Mouse (Mus musculus): ENCODE measurements around the gene Vwa7. TPM values are rescaled to one million over a fixed set of nuclear protein-coding genes. Genes with fewer than 3 reads are reported as not detected.
A peak's percentile ranks its signal among the peaks of the same experiment; 100 is the strongest.
"Not testable (repeated sequence)": the region's sequence is repeated elsewhere in the genome, so short reads cannot be mapped to it uniquely, and the experiment has no call there.

Gene Vwa7
- polyA plus RNA-seq, 1 experiment = 1.2 TPM

DNA sequence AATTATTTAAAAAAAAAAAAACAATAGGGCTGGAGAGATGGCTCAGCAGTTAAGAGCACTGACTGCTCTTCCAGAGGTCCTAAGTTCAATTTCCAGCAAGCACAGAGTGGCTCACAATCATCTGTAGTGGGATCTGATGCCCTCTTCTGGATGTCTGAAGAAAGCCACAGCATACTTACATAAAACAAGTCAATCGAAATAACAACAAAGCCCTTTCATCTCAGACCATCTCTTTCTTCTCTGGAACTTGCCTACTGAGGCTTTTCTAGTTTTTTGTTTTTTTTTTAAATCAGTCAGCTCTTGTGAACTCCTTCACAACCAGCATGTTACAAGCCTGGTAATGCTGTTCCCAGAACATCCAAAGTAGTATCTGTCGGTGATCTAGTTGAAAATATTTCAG lies 35.7 kb upstream of the Vwa7 start:
- no peak overlapping the region for H3K27ac ChIP-seq (ENCODE audit: control insufficient read depth, insufficient read depth, low read depth, low read length, poor library complexity)
- TF ChIP-seq CTCF (IDR thresholded peaks at IDR 0.05; ENCODE audit: control insufficient read depth, insufficient read depth, low read length) (peak; percentile 21; the same call in 1 of the 2 replicates), POLR2A (IDR thresholded peaks at IDR 0.05; ENCODE audit: borderline replicate concordance, control insufficient read depth, low read depth, low read length) (no peak)
- WGBS = 12% methylated on average over 2 of the region's 2 CpGs
- H3K4me3 ChIP-seq (replicated peaks; ENCODE audit: control insufficient read depth, low read depth, low read length) = no peak overlapping the region
- peaks cover 2% of the 10 kb centered on the region for H3K4me1 ChIP-seq (ENCODE audit: control insufficient read depth, insufficient read depth, low read length)

DNA sequence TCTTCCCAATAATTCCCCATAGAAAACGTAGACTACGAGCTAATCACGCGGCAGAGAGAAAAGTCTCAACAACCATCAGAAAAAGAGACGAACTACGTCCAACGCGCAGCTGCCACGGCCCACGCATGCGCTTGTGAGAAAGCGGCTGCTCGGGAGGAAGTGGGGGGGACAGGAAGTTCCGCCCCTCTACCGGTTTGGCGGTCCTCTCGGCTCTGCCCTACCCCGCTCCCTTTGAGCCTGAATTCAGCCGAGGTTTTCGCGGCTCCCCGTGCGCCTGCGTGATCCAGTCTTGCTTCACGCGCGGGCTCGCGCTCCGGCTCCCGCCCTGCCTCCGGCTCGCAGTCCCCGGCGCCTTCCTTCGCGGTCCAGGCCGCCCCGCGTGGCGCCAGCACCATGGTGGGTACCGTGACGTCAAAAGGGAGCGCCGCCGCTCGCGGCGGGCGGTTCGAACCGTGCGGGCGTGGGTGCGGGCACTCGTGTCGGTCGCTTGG lies 34.6 kb upstream of the Vwa7 start, which contains the start of gene Lsm2:
Lsm2 (plus strand) TSS at position 173 of the 491 bp plus-strand sequence.
- peak; percentile 60; the same call in 1 of the 2 replicates for TF ChIP-seq POLR2A (IDR thresholded peaks at IDR 0.05; ENCODE audit: borderline replicate concordance, control insufficient read depth, low read depth, low read length)
- no peak for TF ChIP-seq CTCF (IDR thresholded peaks at IDR 0.05; ENCODE audit: control insufficient read depth, insufficient read depth, low read length)
- WGBS = under 1% methylated on average over 58 of the region's 58 CpGs
- Histone ChIP-seq H3K4me1 (ENCODE audit: control insufficient read depth, insufficient read depth, low read length) (peaks cover 2% of the 10 kb centered on the region), H3K4me3 (replicated peaks; ENCODE audit: control insufficient read depth, low read depth, low read length) (peak within 1 kb of the TSS; percentile 92), H3K27ac (ENCODE audit: control insufficient read depth, insufficient read depth, low read depth, low read length, poor library complexity) (peak within 1 kb of the TSS; percentile 95)

DNA sequence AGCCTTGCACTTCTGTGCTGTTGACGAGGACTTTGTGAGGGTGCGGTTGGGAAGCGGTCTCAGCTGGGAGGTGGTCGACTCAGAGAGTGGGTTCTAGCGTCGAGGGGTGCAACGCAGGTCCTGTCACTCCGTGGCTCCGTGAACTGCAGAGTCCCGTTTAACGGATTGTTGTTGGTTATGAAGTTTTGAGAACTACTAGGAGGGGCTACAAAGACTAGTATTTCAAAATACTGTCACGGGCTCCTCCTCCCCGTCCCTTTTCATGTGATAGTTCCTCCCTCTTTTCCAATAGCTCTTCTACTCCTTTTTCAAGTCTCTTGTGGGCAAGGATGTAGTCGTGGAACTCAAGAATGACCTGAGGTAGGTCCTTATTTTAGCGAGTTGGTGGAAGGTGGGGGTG lies 34.1 kb upstream of the Vwa7 start:
- Histone ChIP-seq H3K27ac (ENCODE audit: control insufficient read depth, insufficient read depth, low read depth, low read length, poor library complexity) (peak overlapping the region; percentile 95), H3K4me1 (ENCODE audit: control insufficient read depth, insufficient read depth, low read length) (peaks cover 2% of the 10 kb centered on the region), H3K4me3 (replicated peaks; ENCODE audit: control insufficient read depth, low read depth, low read length) (peak overlapping the region; percentile 92)
- no peak for TF ChIP-seq CTCF (IDR thresholded peaks at IDR 0.05; ENCODE audit: control insufficient read depth, insufficient read depth, low read length)
- no peak for TF ChIP-seq POLR2A (IDR thresholded peaks at IDR 0.05; ENCODE audit: borderline replicate concordance, control insufficient read depth, low read depth, low read length)
- WGBS = under 1% methylated on average over 15 of the region's 15 CpGs

DNA sequence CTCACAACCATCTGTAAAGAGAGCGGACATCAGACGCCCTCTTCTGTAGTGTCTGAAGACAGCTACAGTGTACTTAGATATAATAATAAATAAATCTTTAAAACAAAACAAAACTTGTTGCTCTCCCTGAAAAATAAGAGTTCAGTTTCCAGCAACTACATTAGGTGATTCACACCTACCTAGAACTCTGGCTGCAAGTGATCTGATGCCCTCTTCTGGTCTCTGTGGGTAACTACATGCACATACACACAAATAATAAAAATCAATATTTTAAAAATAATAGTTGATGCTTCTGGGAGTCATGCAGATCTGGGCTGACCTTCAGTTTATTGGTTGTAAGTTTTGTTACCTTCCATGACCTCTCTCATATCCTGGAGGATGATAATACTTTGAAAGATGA lies 32.2 kb upstream of the Vwa7 start:
- TF ChIP-seq POLR2A (IDR thresholded peaks at IDR 0.05; ENCODE audit: borderline replicate concordance, control insufficient read depth, low read depth, low read length) (no peak), CTCF (IDR thresholded peaks at IDR 0.05; ENCODE audit: control insufficient read depth, insufficient read depth, low read length) (no peak)
- Histone ChIP-seq H3K4me3 (replicated peaks; ENCODE audit: control insufficient read depth, low read depth, low read length) (no peak overlapping the region), H3K4me1 (ENCODE audit: control insufficient read depth, insufficient read depth, low read length) (peaks cover 2% of the 10 kb centered on the region), H3K27ac (ENCODE audit: control insufficient read depth, insufficient read depth, low read depth, low read length, poor library complexity) (no peak overlapping the region)
- 73% methylated on average over 2 of the region's 2 CpGs for WGBS

DNA sequence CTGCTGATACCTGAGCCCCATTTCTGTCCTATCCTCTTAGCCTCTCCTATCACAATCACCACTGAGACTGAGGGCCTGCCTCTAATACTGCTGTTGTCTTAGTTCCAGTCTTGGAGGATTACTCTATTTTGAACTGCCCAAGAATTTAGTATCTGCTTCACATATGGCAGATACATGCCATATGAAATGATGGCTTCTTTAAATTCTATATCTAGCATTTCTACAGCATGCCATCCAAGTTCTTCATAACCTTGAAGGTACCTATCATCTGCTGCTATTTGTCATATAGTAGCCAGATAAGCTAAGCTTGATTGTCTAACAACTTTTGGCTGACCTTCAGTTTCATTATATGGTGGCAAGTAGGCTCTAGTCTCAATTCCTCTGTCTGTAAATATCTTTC lies 21.6 kb upstream of the Vwa7 start:
- peaks cover 2% of the 10 kb centered on the region for H3K4me1 ChIP-seq (ENCODE audit: control insufficient read depth, insufficient read depth, low read length)
- TF ChIP-seq POLR2A (IDR thresholded peaks at IDR 0.05; ENCODE audit: borderline replicate concordance, control insufficient read depth, low read depth, low read length) (no peak), CTCF (IDR thresholded peaks at IDR 0.05; ENCODE audit: control insufficient read depth, insufficient read depth, low read length) (no peak)
- no peak overlapping the region for H3K4me3 ChIP-seq (replicated peaks; ENCODE audit: control insufficient read depth, low read depth, low read length)
- H3K27ac ChIP-seq (ENCODE audit: control insufficient read depth, insufficient read depth, low read depth, low read length, poor library complexity) = no peak overlapping the region

DNA sequence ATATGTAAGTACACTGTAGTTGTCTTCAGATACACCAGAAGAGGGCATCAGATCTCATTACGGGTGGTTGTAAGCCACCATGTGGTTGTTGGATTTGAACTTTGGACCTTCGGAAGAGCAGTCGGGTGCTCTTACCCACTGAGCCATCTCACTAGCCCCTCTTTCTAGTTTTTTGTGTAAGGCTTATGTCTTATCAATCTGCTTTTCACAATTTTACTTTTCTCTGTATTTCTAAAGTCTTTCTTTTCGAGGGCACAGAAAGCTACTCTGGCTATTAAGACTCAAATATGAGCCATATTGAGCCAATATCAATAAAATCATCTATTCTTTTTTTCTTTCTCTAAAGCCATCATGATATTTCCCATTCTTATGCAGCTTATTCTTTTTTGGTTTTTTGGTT lies 21.2 kb upstream of the Vwa7 start:
- not testable (repeated sequence) for H3K27ac ChIP-seq (ENCODE audit: control insufficient read depth, insufficient read depth, low read depth, low read length, poor library complexity); H3K4me3 ChIP-seq (replicated peaks; ENCODE audit: control insufficient read depth, low read depth, low read length); H3K4me1 ChIP-seq (ENCODE audit: control insufficient read depth, insufficient read depth, low read length)
- WGBS = 70% methylated on average over 4 of the region's 4 CpGs

DNA sequence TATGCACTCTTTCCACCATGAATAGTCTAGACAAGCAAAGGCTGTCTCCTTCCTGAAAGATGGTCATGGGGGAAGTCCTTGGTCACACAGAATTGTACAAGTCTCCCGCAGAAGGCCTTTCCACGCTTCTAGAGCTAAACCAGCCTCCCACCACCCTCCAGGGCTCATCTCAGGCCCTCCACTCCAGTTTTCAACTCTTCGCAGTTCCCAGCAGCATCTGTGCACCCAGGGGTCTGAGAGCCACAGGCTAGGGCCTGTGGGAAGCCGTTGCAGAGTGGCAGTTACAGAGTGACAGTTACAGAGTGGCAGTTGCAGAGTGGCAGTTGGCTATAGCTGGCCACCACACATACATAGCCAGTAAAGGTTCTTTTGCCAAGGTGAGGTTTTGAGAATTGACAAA lies 20.5 kb upstream of the Vwa7 start:
- WGBS = 65% methylated on average over 4 of the region's 4 CpGs
- not testable (repeated sequence) for H3K4me1 ChIP-seq (ENCODE audit: control insufficient read depth, insufficient read depth, low read length); H3K4me3 ChIP-seq (replicated peaks; ENCODE audit: control insufficient read depth, low read depth, low read length)
- H3K27ac ChIP-seq (ENCODE audit: control insufficient read depth, insufficient read depth, low read depth, low read length, poor library complexity) = peak overlapping the region; percentile 53; the same call in 1 of the 2 replicates

DNA sequence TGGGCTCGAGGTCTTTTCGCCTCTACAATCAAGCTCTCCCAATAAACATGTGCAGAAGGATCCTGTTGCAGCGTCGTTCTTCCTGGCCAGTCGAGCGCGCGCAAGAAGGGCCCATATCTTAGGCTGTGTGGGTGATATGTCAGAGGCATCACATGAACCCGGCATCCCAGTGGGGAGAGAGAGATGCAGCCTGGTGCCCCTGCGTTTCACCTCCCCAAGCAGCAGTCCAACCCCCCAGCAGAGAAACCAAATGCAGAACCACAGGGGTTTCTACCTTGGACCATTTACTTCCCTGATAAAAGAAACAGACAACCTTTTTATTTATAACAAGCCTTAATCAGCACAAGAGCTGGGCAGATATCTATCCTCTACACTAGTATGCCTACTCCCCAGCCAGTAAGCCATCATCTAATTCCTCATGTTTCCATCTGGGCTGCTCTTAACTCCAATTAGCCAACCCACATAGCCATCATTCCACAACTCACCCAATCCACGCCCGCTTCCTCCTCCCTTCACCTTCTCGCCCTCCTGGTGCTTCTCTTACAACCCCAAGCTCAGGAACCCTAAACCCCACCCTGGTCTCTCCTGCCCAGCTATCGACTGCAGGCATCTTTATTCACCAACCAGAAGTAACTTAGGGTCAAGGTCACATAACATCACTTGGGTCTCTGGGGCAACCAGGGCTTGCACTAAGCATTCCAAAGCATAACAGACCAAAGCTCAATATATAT lies 19.8 kb upstream of the Vwa7 start:
- TF ChIP-seq CTCF (IDR thresholded peaks at IDR 0.05; ENCODE audit: control insufficient read depth, insufficient read depth, low read length) (no peak), POLR2A (IDR thresholded peaks at IDR 0.05; ENCODE audit: borderline replicate concordance, control insufficient read depth, low read depth, low read length) (no peak; the same call in 1 of the 2 replicates)
- WGBS = 66% methylated on average over 12 of the region's 14 CpGs
- Histone ChIP-seq H3K4me3 (replicated peaks; ENCODE audit: control insufficient read depth, low read depth, low read length) (peak overlapping the region; percentile 64), H3K4me1 (ENCODE audit: control insufficient read depth, insufficient read depth, low read length) (peaks cover 2% of the 10 kb centered on the region), H3K27ac (ENCODE audit: control insufficient read depth, insufficient read depth, low read depth, low read length, poor library complexity) (peak overlapping the region; percentile 64)

DNA sequence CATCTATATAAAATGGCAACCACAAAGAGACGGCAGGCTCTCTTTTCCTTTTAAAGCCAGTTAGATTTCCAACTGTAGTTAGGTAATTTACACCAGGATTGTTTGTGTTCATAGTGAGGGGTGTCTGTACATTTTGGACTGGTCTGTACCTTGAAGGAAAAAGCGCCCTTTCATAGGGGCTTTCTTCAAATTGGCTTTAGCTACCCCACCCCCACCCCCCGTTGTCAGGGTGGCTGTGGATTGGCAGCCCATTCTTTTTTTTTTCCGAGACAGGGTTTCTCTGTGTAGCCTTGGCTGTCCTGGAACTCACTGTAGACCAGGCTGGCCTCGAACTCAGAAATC lies 19.3 kb upstream of the Vwa7 start:
- peak overlapping the region; percentile 61 for H3K4me3 ChIP-seq (replicated peaks; ENCODE audit: control insufficient read depth, low read depth, low read length)
- TF ChIP-seq CTCF (IDR thresholded peaks at IDR 0.05; ENCODE audit: control insufficient read depth, insufficient read depth, low read length) = no peak
- no peak for TF ChIP-seq POLR2A (IDR thresholded peaks at IDR 0.05; ENCODE audit: borderline replicate concordance, control insufficient read depth, low read depth, low read length)
- H3K27ac ChIP-seq (ENCODE audit: control insufficient read depth, insufficient read depth, low read depth, low read length, poor library complexity) = no peak overlapping the region
- WGBS = 59% methylated on average over 5 of the region's 5 CpGs
- H3K4me1 ChIP-seq (ENCODE audit: control insufficient read depth, insufficient read depth, low read length) = peaks cover 2% of the 10 kb centered on the region

Measured in bone marrow, adult 2 months (tissue).